Mouse (Mus musculus) olfactory bulb, adult 2 months (tissue): Measurements from ENCODE around the gene Tmem28. TPM values are rescaled to one million over a fixed set of nuclear protein-coding genes. Genes with fewer than 3 reads are reported as not detected.

Experiments used
- H3K27ac ChIP-seq: fragments of 200-500 bp; 2 replicates; pipeline ENCODE4 v1.5.1; 2012; ENCODE audit warnings: low read depth, low read length; ENCODE audit not compliant: insufficient read depth
- H3K4me1 ChIP-seq: fragments of 200-500 bp; 2 replicates; pipeline ENCODE4 v1.6.1; 2012; ENCODE audit warnings: low read length; ENCODE audit not compliant: control insufficient read depth, insufficient read depth
- H3K4me3 ChIP-seq: fragments of 200-500 bp; 2 replicates; pipeline ENCODE4 v1.5.1; 2012; ENCODE audit warnings: mild to moderate bottlenecking, low read depth, low read length, moderate library complexity; ENCODE audit not compliant: insufficient read depth
- CTCF ChIP-seq: fragments of 200-500 bp; IDR thresholded peaks from 2 replicates; pipeline ENCODE4 v1.5.1; 2012; ENCODE audit warnings: low read depth, mild to moderate bottlenecking, low read length, moderate library complexity; ENCODE audit not compliant: insufficient read depth
- POLR2A ChIP-seq: fragments of 200-500 bp; IDR thresholded peaks from 2 replicates; pipeline ENCODE4 v1.6.1; 2012; ENCODE audit warnings: mild to moderate bottlenecking, low read depth, low read length, moderate library complexity; ENCODE audit not compliant: insufficient read depth
- WGBS: fragments of 180-500 bp; shearing (Covaris S2); methylation state at CpG from one replicate; pipeline ENCODE4 v1.1.7; 2018; 5-methylcytosine and 5-hydroxymethylcytosine counted together
- polyA plus RNA-seq: library from polyadenylated mRNA; stranded (reverse); fragments of >200 nt; gene quantifications from 2 replicates; pipeline ENCODE4 v1.2.4, GENCODE M21; 2012; ENCODE audit warnings: low replicate concordance; ENCODE audit not compliant: missing spikeins, insufficient read depth, insufficient read length

Gene Tmem28
- polyA plus RNA-seq, result not detected in 2 replicates

DNA sequence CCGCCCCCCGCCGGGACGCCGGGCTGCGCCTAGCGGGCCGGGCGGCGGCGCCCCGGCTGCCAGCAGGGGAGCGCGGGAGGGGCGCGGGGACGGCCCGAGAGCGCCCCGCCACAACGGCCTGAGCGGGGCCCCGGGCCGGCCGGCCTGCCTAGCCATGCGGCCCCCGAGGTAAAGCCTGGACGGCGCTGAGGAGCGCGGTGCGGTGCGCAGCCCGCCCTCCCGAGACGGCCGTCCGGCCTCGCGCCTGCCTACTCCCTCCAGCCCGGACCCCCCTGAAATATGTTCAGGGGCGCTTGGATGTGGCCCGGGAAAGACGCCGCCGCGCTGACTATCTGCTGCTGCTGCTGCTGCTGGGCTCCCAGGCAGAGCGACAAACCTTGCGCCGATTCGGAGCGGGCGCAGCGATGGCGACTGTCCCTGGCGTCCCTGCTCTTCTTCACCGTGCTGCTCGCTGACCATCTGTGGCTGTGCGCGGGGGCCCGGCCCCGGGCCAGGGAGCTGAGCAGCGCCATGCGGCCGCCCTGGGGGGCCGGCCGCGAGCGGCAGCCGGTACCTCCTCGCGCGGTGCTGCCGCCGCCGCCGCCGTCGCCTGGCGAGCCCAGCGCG lies at the start of gene Tmem28:
TSS of gene Tmem28 (plus strand) at position 232 of the 606 bp plus-strand sequence.
- H3K4me3 ChIP-seq, result peak within 1 kb of the TSS; percentile 93
- 34% methylated on average over 82 of the region's 82 CpGs for WGBS
- no peak for TF ChIP-seq CTCF
- TF ChIP-seq POLR2A, result no peak
- H3K27ac ChIP-seq, result no peak within 1 kb of the TSS
- peaks cover 7% of the 10 kb centered on the region; the same call in 1 of the 2 replicates for H3K4me1 ChIP-seq

DNA sequence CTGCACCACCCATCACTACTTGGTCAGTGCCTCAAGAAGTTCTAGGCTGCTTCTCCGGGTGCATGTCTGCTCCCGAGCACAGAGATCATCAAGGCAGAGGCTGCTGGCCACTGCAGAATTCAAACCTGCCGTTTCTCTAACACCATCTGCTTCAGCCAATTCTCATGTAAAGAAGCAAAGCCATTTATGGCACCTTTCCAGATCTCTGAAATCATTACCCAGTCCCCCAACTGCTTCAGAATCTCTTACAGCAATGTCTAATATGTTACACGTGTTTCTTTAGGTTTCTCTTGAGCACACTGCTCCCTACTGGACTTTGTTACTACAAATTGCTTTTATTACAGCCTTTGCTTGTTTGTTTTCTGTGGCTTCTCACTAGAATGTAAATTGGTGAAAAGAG lies 40.5 kb upstream of the Tmem28 start:
- Histone ChIP-seq H3K27ac (no peak overlapping the region), H3K4me1 (no peaks in the 10 kb centered on the region), H3K4me3 (no peak overlapping the region)
- TF ChIP-seq POLR2A, result no peak
- no peak for TF ChIP-seq CTCF
- 37% methylated on average over 4 of the region's 4 CpGs for WGBS

DNA sequence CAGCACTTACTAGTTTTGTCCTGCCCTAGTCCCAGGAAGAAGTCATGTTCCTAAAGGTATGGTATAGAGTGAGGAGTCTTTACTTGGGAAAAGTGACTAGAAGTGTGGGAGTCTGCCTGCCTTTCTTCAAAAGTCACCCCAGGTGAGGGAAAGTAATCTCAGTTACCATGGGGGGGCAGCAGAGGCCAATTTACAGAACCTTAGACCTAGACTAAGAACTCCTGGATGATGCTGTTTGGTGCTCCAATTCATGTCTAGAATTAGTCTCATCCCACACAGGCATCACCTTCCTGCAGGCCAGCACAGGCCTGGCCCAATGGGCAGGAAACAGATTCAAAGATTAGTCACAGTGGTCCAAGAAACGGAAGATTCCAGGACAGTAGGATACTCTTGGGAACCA lies 12.4 kb upstream of the Tmem28 start:
- 39% methylated on average over 1 of the region's 1 CpGs for WGBS
- Histone ChIP-seq H3K4me3 (no peak overlapping the region), H3K27ac (no peak overlapping the region), H3K4me1 (no peaks in the 10 kb centered on the region)
- TF ChIP-seq CTCF (no peak), POLR2A (no peak)

DNA sequence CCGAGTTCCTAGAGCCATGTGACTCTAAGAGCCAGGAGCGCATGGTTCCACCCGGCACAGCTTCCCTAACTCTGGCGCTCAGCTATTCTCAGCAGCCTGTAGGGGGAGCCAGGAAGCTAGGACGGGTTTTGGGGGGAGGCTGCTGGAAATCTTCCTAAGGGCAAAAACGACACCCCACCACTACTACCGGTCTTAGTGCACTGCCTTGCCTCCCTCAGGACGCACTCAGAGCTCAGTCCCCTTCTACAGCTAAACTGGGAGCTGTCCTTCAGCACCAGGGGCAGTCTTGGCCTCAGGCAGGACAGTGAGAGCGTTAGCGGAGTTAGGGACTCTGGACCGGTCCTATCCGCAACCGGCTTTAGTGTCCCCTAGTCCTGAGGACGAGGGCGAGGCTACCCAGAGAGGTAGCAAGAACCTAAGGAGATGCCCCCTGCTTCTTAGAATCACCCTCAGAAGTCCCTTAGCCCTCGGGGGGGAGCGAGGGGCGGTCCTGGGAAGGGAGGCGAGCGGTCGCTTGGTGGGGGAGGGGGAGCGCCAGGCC lies 1.4 kb upstream of the Tmem28 start:
- Histone ChIP-seq H3K4me3 (peak overlapping the region; percentile 93), H3K4me1 (no peaks in the 10 kb centered on the region), H3K27ac (peak overlapping the region; percentile 89)
- 19% methylated on average over 22 of the region's 22 CpGs for WGBS
- peak; percentile 43; the same call in 1 of the 2 replicates for TF ChIP-seq CTCF
- TF ChIP-seq POLR2A, result no peak

GRCm38 (mm10) chrX:99819936-99820789 lies 658 bp upstream of the Tmem28 start:
- no peak for TF ChIP-seq POLR2A
- TF ChIP-seq CTCF, result no peak
- H3K4me3 ChIP-seq, result peak overlapping the region; percentile 93
- 40% methylated on average over 102 of the region's 105 CpGs for WGBS
- 0 out of 2 replicates have a peak overlapping the region, but pooled peaks have one; percentile 89 for H3K27ac ChIP-seq
- H3K4me1 ChIP-seq, result peaks cover 3% of the 10 kb centered on the region; the same call in 1 of the 2 replicates

DNA sequence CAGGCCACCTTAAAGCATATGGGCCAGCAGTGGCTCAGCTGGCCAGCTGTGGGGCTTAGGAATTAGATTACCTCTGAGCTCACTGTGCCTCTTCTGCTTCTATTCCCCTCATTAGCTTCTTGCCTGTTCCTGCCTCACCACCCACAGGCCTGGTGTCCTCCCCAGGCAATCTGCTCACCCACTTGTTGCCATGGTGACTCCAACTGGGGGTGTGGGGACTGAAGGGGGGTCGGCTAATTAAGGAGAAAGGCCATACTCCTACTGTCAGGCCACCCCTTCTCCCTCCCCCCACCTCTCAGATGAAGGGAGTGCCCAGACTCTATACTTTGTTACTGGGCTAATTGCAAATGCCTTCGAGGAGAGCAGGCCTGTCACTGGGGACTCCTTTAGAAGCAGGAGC lies 21.3 kb downstream of the Tmem28 start:
- H3K4me1 ChIP-seq, result peaks cover 7% of the 10 kb centered on the region
- WGBS, result 11% methylated on average over 2 of the region's 2 CpGs
- no peak overlapping the region for H3K4me3 ChIP-seq
- no peak overlapping the region for H3K27ac ChIP-seq
- no peak for TF ChIP-seq CTCF
- no peak for TF ChIP-seq POLR2A

GRCm38 (mm10) chrX:99853261-99853741 lies 32.5 kb downstream of the Tmem28 start:
- Histone ChIP-seq H3K27ac (no peak overlapping the region), H3K4me3 (peak overlapping the region; percentile 48), H3K4me1 (peaks cover 7% of the 10 kb centered on the region)
- WGBS, result 17% methylated on average over 35 of the region's 35 CpGs
- TF ChIP-seq CTCF, result peak; percentile 63; the same call in 1 of the 2 replicates
- no peak for TF ChIP-seq POLR2A

DNA sequence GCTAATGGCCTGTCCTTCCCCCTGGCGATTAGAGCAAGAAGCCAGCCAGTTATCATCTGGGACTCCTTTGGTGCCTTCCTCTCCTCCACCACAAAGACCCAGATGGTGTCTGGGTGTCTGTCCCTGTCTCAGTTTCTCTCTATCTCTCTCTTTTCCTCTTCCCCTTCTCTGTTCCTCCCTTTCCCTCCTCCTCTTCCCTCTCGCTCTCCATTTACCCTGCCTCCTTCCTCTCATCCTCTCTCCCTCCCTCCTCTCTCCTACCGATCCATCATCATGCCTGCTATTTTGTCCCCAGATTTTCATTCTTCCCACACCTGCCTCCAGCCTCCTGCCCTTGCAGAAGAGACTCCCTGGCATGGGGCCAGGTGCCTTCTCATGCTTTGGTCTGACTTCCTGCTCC lies 33.0 kb downstream of the Tmem28 start:
- 65% methylated on average over 3 of the region's 3 CpGs for WGBS
- Histone ChIP-seq H3K4me1 (peaks cover 7% of the 10 kb centered on the region), H3K27ac (no peak overlapping the region), H3K4me3 (no peak overlapping the region)
- TF ChIP-seq POLR2A (no peak), CTCF (no peak)

- TF ChIP-seq POLR2A (no peak), CTCF (no peak)
- no peak overlapping the region for H3K4me3 ChIP-seq
- H3K27ac ChIP-seq, result no peak overlapping the region
- H3K4me1 ChIP-seq, result no peaks in the 10 kb centered on the region
- 78% methylated on average over 4 of the region's 4 CpGs for WGBS
Observed at GRCm38 (mm10) chrX:99872228-99872627, 51.4 kb downstream of the Tmem28 start.
